Mouse (Mus musculus): Measurements from ENCODE around the gene Dmpk.
"Not testable (repeated sequence)": the region's sequence is repeated elsewhere in the genome, so short reads cannot be mapped to it uniquely, and the experiment has no call there.

DNA sequence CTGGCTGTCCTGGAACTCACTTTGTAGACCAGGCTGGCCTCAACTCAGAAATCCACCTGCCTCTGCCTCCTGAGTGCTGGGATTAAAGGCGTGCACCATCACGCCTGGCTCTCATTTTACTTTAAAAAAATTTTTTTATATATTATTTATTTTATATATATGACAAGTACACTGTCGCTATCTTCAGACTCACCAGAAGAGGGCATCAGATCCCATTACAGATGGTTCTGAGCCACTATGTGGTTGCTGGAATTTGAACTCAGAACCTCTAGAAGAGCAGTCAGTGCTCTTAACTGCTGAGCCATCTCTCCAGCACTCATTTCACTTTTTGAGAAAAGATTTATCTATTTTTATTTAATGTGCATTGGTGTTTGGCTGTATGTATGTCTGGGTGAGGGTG lies 12.6 kb upstream of the Dmpk start:
- TF ChIP-seq POLR2A (IDR thresholded peaks at IDR 0.05; ENCODE audit: low read depth, low read length); CTCF (IDR thresholded peaks at IDR 0.05; ENCODE audit: extremely low read depth, insufficient read depth, insufficient read length, insufficient replicate concordance): not testable (repeated sequence)
